Mouse (Mus musculus) limb, embryonic 12.5 days (tissue): ENCODE results near the gene Ess2. TPM values are rescaled to one million over a fixed set of nuclear protein-coding genes. Genes with fewer than 3 reads are reported as not detected.
"Not testable (repeated sequence)": the region's sequence is repeated elsewhere in the genome, so short reads cannot be mapped to it uniquely, and the experiment has no call there.

Source experiments
- ATAC-seq: fragments of 200-750 bp; cut with Nextera tagmentation; 2 replicates; pipeline ENCODE4 v1.8.0; 2017; ENCODE audit warnings: low read depth, moderate TSS enrichment; ENCODE audit not compliant: insufficient number of reproducible peaks, insufficient read depth, low FRiP score, low TSS enrichment
- H3K27ac ChIP-seq: fragments of 300-500 bp; sonication (generic); 2 replicates; pipeline ENCODE4 v1.5.1; 2016; ENCODE audit warnings: mild to moderate bottlenecking, moderate library complexity
- H3K27me3 ChIP-seq: fragments of 300-500 bp; sonication (generic); 2 replicates; pipeline ENCODE4 v1.6.1; 2016; ENCODE audit warnings: mild to moderate bottlenecking, moderate library complexity
- H3K36me3 ChIP-seq: fragments of 300-500 bp; sonication (generic); 2 replicates; pipeline ENCODE4 v1.6.1; 2016; ENCODE audit warnings: mild to moderate bottlenecking, moderate library complexity
- H3K4me1 ChIP-seq: fragments of 300-500 bp; sonication (generic); replicated peaks from 2 replicates; pipeline ENCODE4 v1.6.1; 2016
- H3K4me2 ChIP-seq: fragments of 300-500 bp; sonication (generic); 2 replicates; pipeline ENCODE4 v1.6.1; 2016; ENCODE audit warnings: mild to moderate bottlenecking, moderate library complexity
- H3K4me3 ChIP-seq: fragments of 300-500 bp; sonication (generic); replicated peaks from 2 replicates; pipeline ENCODE4 v1.5.1; 2016; ENCODE audit warnings: mild to moderate bottlenecking
- H3K9ac ChIP-seq: fragments of 300-500 bp; sonication (generic); replicated peaks from 2 replicates; pipeline ENCODE4 v1.6.1; 2016; ENCODE audit warnings: mild to moderate bottlenecking, moderate library complexity
- H3K9me3 ChIP-seq: fragments of 300-500 bp; sonication (generic); 2 replicates; pipeline ENCODE4 v1.6.1; 2016; ENCODE audit warnings: mild to moderate bottlenecking, moderate library complexity
- WGBS: fragments of 180-500 bp; shearing (Covaris S2); methylation state at CpG from one replicate; pipeline ENCODE4 v1.1.7; 2016; 5-methylcytosine and 5-hydroxymethylcytosine counted together
- polyA plus RNA-seq: library from polyadenylated mRNA; unstranded; fragments of >200 nt; fragmentation: Nextera tagmentation; extraction: Ambion mirVana; gene quantifications from 2 replicates; pipeline ENCODE4 v1.2.1, GENCODE M21; 2016

Gene Ess2
- polyA plus RNA-seq: 50.6 and 54.7 TPM in 2 replicates

- peaks cover 46% of the 10 kb centered on the region for H3K27me3 ChIP-seq
- H3K36me3 ChIP-seq: peaks cover 33% of the 10 kb centered on the region
- peak within 1 kb of the TSS; percentile 80 for H3K4me2 ChIP-seq
- peak within 1 kb of the TSS; percentile 72 for H3K4me3 ChIP-seq
- under 1% methylated on average over 35 of the region's 35 CpGs for whole genome bisulfite sequencing
- peak within 1 kb of the TSS; percentile 71 for H3K9ac ChIP-seq
- H3K27ac ChIP-seq: peak within 1 kb of the TSS; percentile 68; the same call in 1 of the 2 replicates
- peak; percentile 88 for ATAC-seq
- H3K4me1 ChIP-seq: peaks cover 19% of the 10 kb centered on the region
- no peaks in the 10 kb centered on the region for H3K9me3 ChIP-seq
Measured at GRCm38 (mm10) chr16:17911052-17911595, at the start of gene Ess2. TSS of gene Ess2 (minus strand) at chr16:17911348.

DNA sequence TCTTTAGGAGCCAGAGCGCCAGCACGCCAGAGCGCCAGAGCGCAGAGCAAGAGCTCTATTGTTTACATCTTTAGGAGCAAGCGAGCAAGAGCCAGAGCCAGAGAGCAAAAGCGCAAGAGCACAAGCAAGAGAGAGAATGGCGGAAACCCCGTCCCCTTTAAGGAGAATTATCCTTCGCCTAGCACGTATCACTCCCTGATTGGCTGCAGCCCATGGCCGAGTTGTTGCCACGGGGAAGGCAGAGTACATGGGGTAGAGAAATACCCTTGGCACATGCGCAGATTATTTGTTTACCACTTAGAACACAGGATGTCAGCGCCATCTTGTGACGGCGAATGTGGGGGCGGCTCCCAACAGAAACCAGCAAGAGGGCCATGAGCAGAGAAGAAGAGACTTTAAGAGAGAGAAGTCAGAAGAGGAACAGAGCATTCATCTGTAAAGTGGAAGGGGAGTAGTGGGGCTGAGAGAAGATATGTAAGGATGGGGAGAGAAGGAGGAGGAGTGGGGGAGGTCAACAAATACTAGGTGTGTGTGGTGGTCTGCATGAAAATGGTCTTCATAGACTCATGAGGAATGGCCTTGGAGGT is 45.0 kb upstream of the Ess2 start:
- not testable (repeated sequence) for H3K4me2 ChIP-seq, H3K9me3 ChIP-seq, H3K27me3 ChIP-seq, H3K4me3 ChIP-seq, H3K27ac ChIP-seq, H3K4me1 ChIP-seq, ATAC-seq, H3K36me3 ChIP-seq, H3K9ac ChIP-seq
- 96% methylated on average over 17 of the region's 17 CpGs for WGBS

DNA sequence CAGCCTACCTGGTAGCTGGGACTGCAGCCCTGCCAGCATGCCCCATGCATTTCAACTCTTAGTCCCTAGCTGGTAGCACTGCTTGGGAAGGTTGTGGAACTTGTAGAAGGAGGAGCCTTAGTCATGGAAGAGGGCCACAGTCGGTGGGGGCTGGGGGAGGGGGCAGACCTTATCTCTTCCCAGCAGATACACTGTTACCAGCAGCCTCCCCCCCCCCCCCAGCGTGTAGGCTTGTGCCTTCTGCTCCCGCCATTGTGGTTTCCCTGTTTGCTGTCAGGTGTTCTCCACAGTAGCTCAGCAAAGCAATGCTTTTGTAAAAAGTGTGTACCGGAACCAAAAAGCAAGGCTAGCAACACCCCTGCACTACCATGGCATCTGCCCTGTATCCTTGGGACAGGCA is 40.5 kb upstream of the Ess2 start:
- Histone ChIP-seq H3K4me2 (no peak overlapping the region), H3K9ac (no peak overlapping the region), H3K4me3 (no peak overlapping the region), H3K27me3 (no peaks in the 10 kb centered on the region), H3K4me1 (peaks cover 4% of the 10 kb centered on the region; the same call in 1 of the 2 replicates), H3K36me3 (no peaks in the 10 kb centered on the region), H3K27ac (no peak overlapping the region), H3K9me3 (peaks cover 4% of the 10 kb centered on the region; the same call in 1 of the 2 replicates)
- ATAC-seq: no peak
- WGBS: 83% methylated on average over 3 of the region's 4 CpGs

GRCm38 (mm10) chr16:17950068-17950467 is 38.9 kb upstream of the Ess2 start:
- ATAC-seq: no peak
- WGBS: 71% methylated on average over 4 of the region's 4 CpGs
- Histone ChIP-seq H3K36me3 (no peaks in the 10 kb centered on the region), H3K27me3 (no peaks in the 10 kb centered on the region), H3K9me3 (no peaks in the 10 kb centered on the region), H3K9ac (no peak overlapping the region), H3K4me1 (peaks cover 4% of the 10 kb centered on the region; the same call in 1 of the 2 replicates), H3K27ac (0 out of 2 replicates have a peak overlapping the region, but pooled peaks have one; percentile 1), H3K4me3 (no peak overlapping the region), H3K4me2 (no peak overlapping the region)

DNA sequence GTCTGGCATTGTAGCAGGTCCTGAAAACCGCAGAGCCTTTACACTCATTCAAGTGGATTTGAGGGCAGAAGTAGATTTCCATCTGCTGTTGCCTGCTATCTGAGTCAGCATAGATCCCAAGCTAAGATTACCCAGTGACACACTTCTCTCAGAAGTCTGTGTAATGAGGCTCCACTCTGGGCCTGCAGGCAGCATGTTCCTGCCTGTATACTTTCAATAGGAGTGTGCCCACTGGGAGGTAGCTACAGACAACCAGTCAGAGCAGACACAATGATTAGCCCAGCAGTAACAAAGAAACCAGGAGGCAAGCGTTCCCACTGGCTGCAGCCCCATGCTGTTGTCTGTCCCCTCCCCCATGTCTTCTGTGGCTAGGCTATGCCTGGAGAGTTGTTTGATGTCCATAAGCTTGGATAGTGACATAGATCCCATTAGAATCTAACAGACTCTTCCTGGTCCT is 38.3 kb upstream of the Ess2 start:
- ATAC-seq: no peak
- Histone ChIP-seq H3K27ac (0 out of 2 replicates have a peak overlapping the region, but pooled peaks have one; percentile 5), H3K9ac (no peak overlapping the region), H3K4me1 (peaks cover 4% of the 10 kb centered on the region; the same call in 1 of the 2 replicates), H3K4me2 (no peak overlapping the region), H3K27me3 (no peaks in the 10 kb centered on the region), H3K36me3 (no peaks in the 10 kb centered on the region), H3K4me3 (no peak overlapping the region), H3K9me3 (no peaks in the 10 kb centered on the region)
- WGBS: 45% methylated on average over 2 of the region's 2 CpGs

GRCm38 (mm10) chr16:17945081-17945831 is 34.1 kb upstream of the Ess2 start:
- Histone ChIP-seq H3K4me3 (no peak overlapping the region), H3K4me1 (peaks cover 4% of the 10 kb centered on the region; the same call in 1 of the 2 replicates), H3K36me3 (no peaks in the 10 kb centered on the region), H3K27me3 (no peaks in the 10 kb centered on the region), H3K9ac (no peak overlapping the region), H3K4me2 (no peak overlapping the region), H3K9me3 (no peaks in the 10 kb centered on the region), H3K27ac (no peak overlapping the region)
- ATAC-seq: no peak
- WGBS: 55% methylated on average over 7 of the region's 7 CpGs

- Histone ChIP-seq H3K36me3 (no peaks in the 10 kb centered on the region), H3K9ac (no peak overlapping the region), H3K4me2 (no peak overlapping the region), H3K4me1 (no peaks in the 10 kb centered on the region; the same call in 1 of the 2 replicates), H3K4me3 (no peak overlapping the region), H3K27me3 (no peaks in the 10 kb centered on the region), H3K9me3 (no peaks in the 10 kb centered on the region), H3K27ac (no peak overlapping the region)
- ATAC-seq: no peak
- whole genome bisulfite sequencing: 67% methylated on average over 8 of the region's 8 CpGs
Measured at GRCm38 (mm10) chr16:17943466-17943865, 32.3 kb upstream of the Ess2 start.

- Histone ChIP-seq H3K4me3 (no peak overlapping the region), H3K27ac (no peak overlapping the region), H3K9ac (no peak overlapping the region), H3K36me3 (no peaks in the 10 kb centered on the region), H3K27me3 (peaks cover 19% of the 10 kb centered on the region), H3K9me3 (no peaks in the 10 kb centered on the region), H3K4me2 (no peak overlapping the region), H3K4me1 (no peaks in the 10 kb centered on the region; the same call in 1 of the 2 replicates)
- 67% methylated on average over 9 of the region's 9 CpGs for WGBS
- no peak for ATAC-seq
Measured at GRCm38 (mm10) chr16:17939255-17939751, 28.2 kb upstream of the Ess2 start.

DNA sequence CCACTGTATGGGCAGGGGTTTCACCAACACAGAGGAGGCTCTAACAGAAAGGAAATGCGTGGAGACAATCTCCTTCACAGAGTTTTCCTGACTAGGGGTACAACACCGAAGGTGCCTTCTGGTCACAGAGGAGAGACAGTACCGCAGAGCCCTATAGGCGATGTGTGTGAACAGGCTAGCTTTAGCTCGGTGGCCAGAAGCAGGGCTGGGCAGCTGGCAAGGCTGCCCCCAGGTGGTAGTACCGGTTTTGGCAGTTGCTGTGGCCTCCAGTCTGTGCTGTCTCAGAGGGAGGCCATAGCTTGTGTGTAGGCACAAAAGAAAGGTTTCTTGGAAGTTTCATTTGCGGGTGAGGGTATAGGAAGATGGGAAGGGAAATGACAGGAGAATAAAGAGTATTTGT is 27.7 kb upstream of the Ess2 start:
- Histone ChIP-seq H3K4me2 (no peak overlapping the region), H3K27me3 (peaks cover 19% of the 10 kb centered on the region), H3K9ac (no peak overlapping the region), H3K4me3 (no peak overlapping the region), H3K9me3 (no peaks in the 10 kb centered on the region), H3K27ac (no peak overlapping the region), H3K36me3 (no peaks in the 10 kb centered on the region), H3K4me1 (no peaks in the 10 kb centered on the region; the same call in 1 of the 2 replicates)
- 10% methylated on average over 7 of the region's 7 CpGs for WGBS
- peak; percentile 73; the same call in 1 of the 2 replicates for ATAC-seq

GRCm38 (mm10) chr16:17938187-17938586 is 27.0 kb upstream of the Ess2 start:
- no peak for ATAC-seq
- Histone ChIP-seq H3K4me3 (no peak overlapping the region), H3K36me3 (no peaks in the 10 kb centered on the region), H3K4me2 (no peak overlapping the region), H3K9ac (no peak overlapping the region), H3K27ac (no peak overlapping the region), H3K4me1 (no peaks in the 10 kb centered on the region; the same call in 1 of the 2 replicates), H3K27me3 (peaks cover 19% of the 10 kb centered on the region), H3K9me3 (no peaks in the 10 kb centered on the region)
- WGBS: 83% methylated on average over 7 of the region's 7 CpGs

DNA sequence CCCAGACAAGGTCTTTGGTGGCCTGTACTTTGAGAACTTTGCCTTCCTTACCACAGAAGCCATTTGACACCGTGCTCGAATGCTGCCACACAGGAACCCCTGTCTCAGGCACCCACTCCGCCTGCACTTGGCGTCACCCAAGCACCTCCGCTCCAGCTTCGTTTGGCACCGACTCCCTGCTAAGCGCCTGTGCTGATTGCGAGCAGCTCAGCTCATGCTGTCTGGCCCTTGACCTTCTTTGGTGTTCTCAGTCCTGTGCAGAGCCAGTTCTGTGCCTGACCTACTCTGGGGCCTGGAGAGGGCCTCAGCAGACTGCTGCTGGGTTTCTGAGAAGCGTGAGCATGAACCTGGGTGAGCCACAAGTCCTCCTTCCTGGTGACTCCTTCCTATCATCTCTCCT is 25.6 kb upstream of the Ess2 start:
- WGBS: 79% methylated on average over 10 of the region's 10 CpGs
- no peak for ATAC-seq

More for the DNA sequence above, 25.6 kb upstream of the Ess2 start:
- no peaks in the 10 kb centered on the region for H3K9me3 ChIP-seq
- no peak overlapping the region for H3K4me3 ChIP-seq
- H3K27me3 ChIP-seq: peaks cover 19% of the 10 kb centered on the region
- H3K27ac ChIP-seq: no peak overlapping the region
- H3K9ac ChIP-seq: no peak overlapping the region
- no peaks in the 10 kb centered on the region for H3K36me3 ChIP-seq
- H3K4me2 ChIP-seq: no peak overlapping the region
- no peaks in the 10 kb centered on the region; the same call in 1 of the 2 replicates for H3K4me1 ChIP-seq
